Mouse (Mus musculus) bone marrow macrophage, adult 2 months (primary cell): Measurements from ENCODE around the gene Moxd1. TPM values are rescaled to one million over a fixed set of nuclear protein-coding genes. Genes with fewer than 3 reads are reported as not detected.
A peak's percentile ranks its signal among the peaks of the same experiment; 100 is the strongest.

Experiments used
- H3K27ac ChIP-seq: 2 replicates; pipeline ENCODE4 v1.5.1; 2012; ENCODE audit warnings: low read depth, low read length; ENCODE audit not compliant: insufficient read depth
- H3K4me1 ChIP-seq: 2 replicates; pipeline ENCODE4 v1.6.1; 2012; ENCODE audit warnings: low read length; ENCODE audit not compliant: control insufficient read depth, insufficient read depth
- H3K4me3 ChIP-seq: 2 replicates; pipeline ENCODE4 v1.5.1; 2012; ENCODE audit warnings: mild to moderate bottlenecking, low read length, moderate library complexity; ENCODE audit not compliant: insufficient read depth
- CTCF ChIP-seq: IDR thresholded peaks from 2 replicates; pipeline ENCODE4 v1.5.1; 2012; ENCODE audit warnings: low read depth, mild to moderate bottlenecking, low read length, moderate library complexity
- POLR2A ChIP-seq: IDR thresholded peaks from 2 replicates; pipeline ENCODE4 v1.6.1; 2012; ENCODE audit warnings: mild to moderate bottlenecking, low read depth, low read length, borderline replicate concordance
- polyA plus RNA-seq: library from polyadenylated mRNA; stranded (reverse); fragments of >200 nt; gene quantifications from 2 replicates; pipeline ENCODE4 v1.2.4, GENCODE M21; 2012; ENCODE audit not compliant: missing spikeins, insufficient read depth, insufficient read length

Gene Moxd1
- not detected in 2 replicates for polyA plus RNA-seq

DNA sequence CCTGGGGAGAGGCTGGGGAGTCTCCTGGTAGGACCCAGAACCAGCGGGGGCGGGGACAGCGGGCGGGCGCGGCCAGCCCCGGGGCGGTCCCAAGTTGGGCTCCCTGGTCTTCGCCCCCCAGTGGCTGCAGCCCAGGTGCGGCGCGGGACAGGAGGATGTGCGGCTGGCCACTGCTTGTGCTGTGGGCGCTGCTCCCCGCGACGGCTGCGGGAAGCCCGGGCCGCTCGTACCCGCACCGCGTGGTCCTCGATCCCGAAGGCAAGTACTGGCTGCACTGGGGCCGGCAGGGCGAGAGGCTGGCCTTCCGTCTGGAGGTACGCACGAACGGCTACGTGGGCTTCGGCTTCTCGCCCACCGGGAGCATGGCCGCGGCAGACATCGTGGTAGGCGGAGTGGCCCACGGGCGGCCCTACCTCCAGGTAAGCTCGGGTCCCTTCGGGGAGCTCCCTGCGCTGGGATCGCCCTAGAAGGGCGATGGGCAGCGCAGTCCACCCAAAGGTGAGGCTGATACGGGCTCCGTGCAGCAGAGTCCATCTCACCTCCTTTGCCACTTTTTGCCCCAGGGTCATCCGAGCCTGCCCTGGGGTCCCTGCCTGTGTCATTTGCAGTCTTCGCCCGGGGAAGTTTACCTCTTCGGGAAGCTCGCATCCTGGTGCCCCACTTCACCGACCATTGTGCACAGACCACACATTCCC, at the start of gene Moxd1:
TSS of gene Moxd1 (plus strand) at position 69 of the 695 bp plus-strand sequence.
- TF ChIP-seq CTCF: no peak
- no peak for TF ChIP-seq POLR2A
- no peak within 1 kb of the TSS for H3K27ac ChIP-seq
- H3K4me3 ChIP-seq: peak within 1 kb of the TSS; percentile 37
- peaks cover 4% of the 10 kb centered on the region; the same call in 1 of the 2 replicates for H3K4me1 ChIP-seq

DNA sequence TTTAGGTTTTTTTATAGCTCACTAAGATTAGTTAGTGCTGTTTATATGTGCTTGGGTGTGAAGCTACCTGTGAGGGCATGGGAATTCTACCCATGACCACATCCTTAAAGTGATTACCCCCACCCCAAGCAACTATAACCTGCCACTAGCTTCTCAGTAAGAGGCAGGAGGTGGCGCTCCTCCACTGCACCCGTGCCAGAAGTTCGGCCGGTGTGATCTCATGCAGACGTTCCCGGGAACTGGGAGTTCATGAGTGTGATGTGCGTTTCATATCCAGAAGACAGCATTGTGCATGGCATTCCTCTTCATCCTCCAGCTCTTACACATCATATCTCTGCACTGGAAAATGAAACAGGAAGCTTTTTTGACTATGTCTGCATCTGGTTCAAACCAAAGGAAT, 32.9 kb upstream of the Moxd1 start:
- Histone ChIP-seq H3K4me1 (peaks cover 11% of the 10 kb centered on the region), H3K27ac (no peak overlapping the region), H3K4me3 (no peak overlapping the region)
- TF ChIP-seq POLR2A: no peak
- TF ChIP-seq CTCF: no peak

DNA sequence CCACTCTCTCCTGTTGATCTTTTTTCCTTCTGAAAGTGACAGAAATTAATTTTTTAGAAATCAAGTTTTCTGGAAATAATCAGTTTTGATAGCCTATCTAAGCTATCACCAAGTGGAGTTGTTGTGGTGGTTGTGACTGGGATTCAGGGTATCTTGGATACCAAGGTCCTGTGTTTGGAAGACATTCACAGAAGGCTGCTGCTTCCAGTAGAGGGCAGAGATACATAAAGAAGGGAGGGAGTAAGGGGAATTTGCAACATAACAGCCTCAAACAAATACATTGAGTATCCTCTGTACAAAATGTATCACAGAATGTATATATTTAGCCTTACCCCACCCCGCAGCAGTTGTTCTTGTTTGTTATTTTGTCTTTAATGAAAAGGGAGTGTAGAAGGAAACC, 31.3 kb upstream of the Moxd1 start:
- TF ChIP-seq POLR2A (no peak), CTCF (no peak)
- Histone ChIP-seq H3K4me3 (no peak overlapping the region), H3K27ac (no peak overlapping the region), H3K4me1 (peaks cover 11% of the 10 kb centered on the region)

DNA sequence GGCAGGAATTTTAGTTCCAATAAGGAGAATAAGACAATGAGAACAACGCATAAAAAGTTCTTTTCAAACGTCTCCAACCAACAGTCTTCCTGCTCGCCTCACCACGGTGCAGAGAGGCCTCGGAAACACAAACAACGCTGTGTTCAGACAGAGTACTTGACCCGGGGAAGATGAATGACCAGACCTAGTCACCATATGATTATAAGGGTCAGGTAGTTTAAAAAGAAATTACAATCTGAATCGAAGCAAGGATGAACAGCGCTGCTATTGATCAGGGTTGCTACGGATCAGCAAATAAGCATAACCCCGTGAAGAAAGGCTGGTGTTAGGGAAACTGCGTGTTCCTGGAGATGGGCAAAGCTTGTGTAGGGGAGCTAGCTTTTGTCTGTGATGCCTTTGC, 24.0 kb upstream of the Moxd1 start:
- TF ChIP-seq POLR2A (no peak), CTCF (no peak)
- H3K27ac ChIP-seq: no peak overlapping the region
- no peak overlapping the region for H3K4me3 ChIP-seq
- peaks cover 4% of the 10 kb centered on the region; the same call in 1 of the 2 replicates for H3K4me1 ChIP-seq

DNA sequence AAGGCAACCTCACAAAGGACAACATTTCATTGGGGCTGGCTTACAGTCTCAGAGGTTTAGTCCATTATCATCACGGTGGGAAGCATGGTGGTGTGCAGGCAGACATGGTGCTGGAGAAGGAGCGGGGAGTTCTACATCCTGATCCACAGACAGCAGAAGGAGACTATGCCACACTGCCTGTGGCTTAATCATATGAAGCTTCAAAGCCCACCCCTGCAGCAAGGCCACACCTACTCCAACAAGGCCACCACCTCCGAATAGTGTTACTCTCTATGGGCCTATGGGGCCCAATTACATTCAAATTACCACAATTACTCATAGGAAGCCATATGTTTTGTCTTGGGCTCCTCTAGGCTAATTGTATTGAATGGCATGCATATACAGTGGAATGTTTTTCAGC, 23.2 kb upstream of the Moxd1 start:
- H3K27ac ChIP-seq: no peak overlapping the region
- no peak overlapping the region for H3K4me3 ChIP-seq
- peaks cover 4% of the 10 kb centered on the region; the same call in 1 of the 2 replicates for H3K4me1 ChIP-seq
- TF ChIP-seq CTCF (no peak), POLR2A (no peak)

DNA sequence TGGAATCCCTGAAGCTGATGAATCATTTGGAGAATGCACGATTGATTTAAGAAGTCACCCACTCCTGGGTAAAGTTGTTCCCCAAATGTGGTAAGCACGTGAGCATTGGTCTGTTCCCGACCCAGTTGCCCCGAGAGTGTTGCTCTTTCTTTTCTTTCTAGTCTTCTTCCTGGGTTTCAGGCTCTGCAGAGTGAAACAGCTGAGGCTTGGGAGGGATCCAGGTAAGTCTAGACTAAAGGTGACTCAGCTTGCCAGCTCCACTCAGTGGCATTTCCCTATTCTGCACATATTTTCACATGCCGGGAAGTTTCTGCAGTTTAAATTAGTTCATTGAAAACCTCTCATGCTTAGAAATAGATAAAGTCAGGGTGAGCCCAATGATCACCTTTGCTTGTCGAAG, 13.2 kb upstream of the Moxd1 start:
- H3K4me3 ChIP-seq: no peak overlapping the region
- no peak overlapping the region for H3K27ac ChIP-seq
- no peaks in the 10 kb centered on the region for H3K4me1 ChIP-seq
- TF ChIP-seq CTCF (no peak), POLR2A (no peak)

DNA sequence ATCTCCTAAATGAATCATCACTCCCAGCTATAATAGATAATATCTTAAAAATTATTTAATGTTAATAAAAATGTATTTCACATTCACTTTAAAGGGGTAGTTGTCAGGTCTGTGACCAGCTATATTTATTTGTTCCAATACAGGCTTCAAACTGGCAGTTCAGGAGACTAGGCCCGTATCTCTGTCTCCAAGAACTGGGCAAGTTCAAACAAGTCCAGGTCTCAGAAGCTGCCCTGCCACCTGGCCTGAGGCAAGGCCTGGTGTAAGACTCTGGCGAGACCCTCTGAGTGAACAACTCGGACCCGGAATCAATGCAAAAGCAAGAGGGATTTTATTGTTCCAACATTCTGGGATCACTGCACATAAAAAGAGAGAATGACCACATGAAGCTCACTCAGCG, 10.0 kb upstream of the Moxd1 start:
- Histone ChIP-seq H3K4me3 (no peak overlapping the region), H3K4me1 (no peaks in the 10 kb centered on the region), H3K27ac (no peak overlapping the region)
- TF ChIP-seq POLR2A (no peak), CTCF (no peak)

DNA sequence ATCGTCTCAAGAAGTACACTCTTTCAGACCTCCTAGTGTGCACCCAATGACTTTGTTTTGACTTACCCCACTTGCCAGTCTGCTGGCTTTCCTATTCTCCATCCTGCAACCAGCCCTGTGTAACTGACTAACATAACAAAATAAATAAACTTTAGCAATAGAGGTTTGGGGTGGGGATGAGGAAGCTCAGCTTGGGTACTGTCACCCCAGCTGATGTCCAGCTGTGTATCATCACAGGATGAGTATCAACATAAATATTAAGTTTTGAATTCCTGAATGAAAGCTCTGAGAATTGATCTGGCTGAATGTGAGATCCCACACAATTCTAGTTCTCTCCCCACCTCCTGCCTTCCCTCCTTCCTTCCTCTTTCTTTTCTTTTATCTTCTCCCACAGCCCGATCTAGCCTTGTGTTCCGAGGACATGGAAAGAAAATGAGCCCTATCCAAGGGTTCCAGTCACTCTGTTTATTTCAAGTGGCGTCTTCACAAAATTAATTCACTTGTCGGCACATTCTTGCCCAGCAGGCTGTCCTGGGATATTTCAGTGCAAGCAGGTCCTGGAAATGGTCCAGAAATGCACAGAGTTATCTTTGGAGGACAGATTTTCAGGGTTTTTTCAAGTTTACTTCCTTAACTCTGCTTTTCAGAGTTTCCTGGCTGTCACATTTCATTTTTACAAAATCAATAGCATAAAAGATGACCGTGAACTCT, 5.6 kb upstream of the Moxd1 start:
- no peak overlapping the region for H3K27ac ChIP-seq
- TF ChIP-seq POLR2A: no peak
- no peak for TF ChIP-seq CTCF
- H3K4me1 ChIP-seq: no peaks in the 10 kb centered on the region
- no peak overlapping the region for H3K4me3 ChIP-seq

DNA sequence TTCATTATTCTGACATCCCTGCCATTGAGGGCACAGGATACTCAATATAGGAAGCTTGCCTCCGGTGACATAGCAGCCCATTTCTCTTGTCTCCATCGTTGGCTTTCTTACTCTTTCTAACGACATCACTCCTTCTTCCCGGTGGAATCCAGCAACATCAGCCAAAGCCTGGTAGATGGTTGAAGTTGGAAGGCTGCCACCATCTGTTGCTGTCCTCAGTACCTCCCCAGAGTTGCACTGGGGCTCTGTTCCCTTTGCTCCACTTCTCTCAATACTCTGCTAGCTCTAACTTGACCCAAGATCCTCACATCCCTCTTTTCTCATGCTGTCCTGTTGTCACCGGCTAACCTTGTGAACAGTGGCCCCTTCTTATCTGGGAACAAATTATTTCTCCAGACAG, 2.4 kb upstream of the Moxd1 start:
- TF ChIP-seq POLR2A (no peak), CTCF (no peak)
- Histone ChIP-seq H3K4me1 (peaks cover 4% of the 10 kb centered on the region; the same call in 1 of the 2 replicates), H3K4me3 (no peak overlapping the region), H3K27ac (no peak overlapping the region)

DNA sequence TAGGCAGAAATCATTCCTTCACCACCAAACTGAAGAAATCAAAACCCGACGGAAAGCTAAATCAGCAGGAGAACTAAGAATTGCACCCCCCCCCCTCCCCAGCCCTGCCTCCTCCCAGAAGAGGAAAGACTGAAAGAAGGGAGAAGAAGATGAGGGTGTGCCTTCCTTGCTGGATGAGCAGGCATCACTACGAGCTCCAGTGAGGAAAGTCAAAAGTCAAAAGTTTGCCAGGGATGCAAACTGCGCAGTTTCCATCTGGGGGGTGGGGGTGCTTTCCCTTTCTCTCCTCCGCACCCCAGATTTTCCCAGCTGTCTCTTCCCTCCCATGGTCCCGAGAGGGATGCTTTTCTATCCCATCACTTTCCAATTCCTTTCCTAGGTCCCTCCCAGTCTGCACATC, 406 bp upstream of the Moxd1 start:
- TF ChIP-seq POLR2A (no peak), CTCF (no peak)
- H3K27ac ChIP-seq: no peak overlapping the region
- peak overlapping the region; percentile 37; the same call in 1 of the 2 replicates for H3K4me3 ChIP-seq
- H3K4me1 ChIP-seq: peaks cover 4% of the 10 kb centered on the region; the same call in 1 of the 2 replicates
